Mouse (Mus musculus): ENCODE data around the gene Zc3hav1l.
A peak's percentile ranks its signal among the peaks of the same experiment; 100 is the strongest.

Gene Zc3hav1l

GRCm38 (mm10) chr6:38298761-38299401 lies at the start of gene Zc3hav1l:
TSS of gene Zc3hav1l (minus strand) at chr6:38299259.
- DNase-seq (ENCODE audit: low spot score), result peak; percentile 70

GRCm38 (mm10) chr6:38347875-38348274 lies 48.8 kb upstream of the Zc3hav1l start:
- DNase-seq (ENCODE audit: low spot score), result no peak

DNA sequence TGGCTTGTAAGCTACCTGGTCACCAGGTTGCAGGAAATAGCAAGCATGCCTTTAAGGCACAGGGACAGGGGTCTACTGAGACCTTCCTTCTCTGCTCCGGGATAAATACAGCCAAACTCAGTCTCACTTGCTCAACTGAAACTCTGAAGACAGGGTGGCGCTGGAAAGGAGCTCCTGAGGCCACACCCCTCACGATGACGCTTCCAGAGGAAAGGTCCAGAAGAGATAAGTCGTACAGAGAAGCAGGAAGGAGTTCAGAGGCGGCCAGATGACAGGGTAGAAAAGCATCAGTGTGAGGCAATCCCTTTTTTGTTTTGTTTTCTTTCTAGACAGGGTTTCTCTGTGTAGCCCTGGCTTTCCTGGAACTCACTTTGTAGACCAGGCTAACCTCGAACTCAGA lies 46.7 kb upstream of the Zc3hav1l start:
- DNase-seq (ENCODE audit: low spot score), result peak; percentile 56

- DNase-seq (ENCODE audit: low spot score), result no peak
These were observed 45.1 kb upstream of the Zc3hav1l start for GRCm38 (mm10) chr6:38344006-38344670.

- no peak for DNase-seq (ENCODE audit: low spot score)
These were observed 44.5 kb upstream of the Zc3hav1l start for GRCm38 (mm10) chr6:38343581-38343980.

DNA sequence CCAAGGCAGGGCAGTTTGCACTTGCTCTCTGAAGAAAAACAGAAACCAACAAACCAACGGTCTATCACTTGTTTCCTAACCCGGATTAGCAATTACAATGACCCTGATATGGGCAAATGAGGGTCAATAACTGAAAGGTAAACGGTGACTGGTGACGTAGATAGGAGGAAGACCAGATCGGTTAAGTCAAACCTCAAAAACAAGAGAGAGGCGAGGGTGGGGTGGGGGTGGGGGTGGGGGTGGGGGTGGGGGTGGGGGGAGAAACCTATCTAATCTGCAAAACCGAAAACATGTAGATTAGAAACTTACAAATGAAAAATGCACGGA lies 43.6 kb upstream of the Zc3hav1l start:
- no peak for DNase-seq (ENCODE audit: low spot score)

DNA sequence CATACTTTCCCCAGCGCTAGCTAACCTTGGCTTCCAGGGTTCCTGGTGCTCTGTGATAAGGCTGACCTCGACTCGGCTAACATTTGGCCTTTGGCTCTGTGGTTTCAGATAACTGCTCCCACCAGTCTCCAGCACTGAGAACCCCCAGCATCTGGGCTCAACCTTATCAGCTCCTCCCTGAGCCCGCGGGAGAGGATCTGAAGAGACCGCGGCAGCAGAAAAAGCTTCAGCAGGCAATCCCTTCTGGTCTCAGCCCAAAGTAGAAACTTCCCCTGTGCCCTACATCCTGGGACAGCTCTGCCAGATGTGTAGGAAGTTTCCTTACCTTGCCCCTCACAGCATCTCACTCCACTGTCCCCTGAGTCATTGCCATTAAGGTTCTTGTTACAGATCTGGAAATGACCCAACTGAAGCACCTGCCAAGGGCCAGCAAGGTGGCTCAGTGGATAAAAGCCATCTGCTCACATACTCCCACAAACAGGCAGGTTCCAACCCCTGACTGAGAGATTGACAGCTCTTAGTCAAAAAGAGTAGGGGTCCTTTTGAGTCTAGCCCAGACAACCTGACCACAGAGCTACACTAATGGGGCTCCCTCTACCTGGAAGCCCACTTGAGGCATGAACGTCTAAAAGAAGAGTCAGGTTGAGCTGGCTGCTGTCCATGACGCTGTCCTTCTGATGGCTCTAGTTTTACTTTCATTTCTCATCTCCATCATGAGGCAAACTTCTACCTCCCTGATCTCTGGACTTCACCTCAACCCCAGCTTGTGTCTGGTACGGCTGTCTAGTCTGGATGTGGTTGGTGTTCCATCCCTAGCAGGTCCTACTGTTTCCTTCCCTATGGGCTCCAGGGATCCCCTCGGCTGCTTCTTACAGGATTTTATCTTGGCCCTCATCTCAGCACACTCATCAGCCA lies 42.9 kb upstream of the Zc3hav1l start:
- peak; percentile 72 for DNase-seq (ENCODE audit: low spot score)

GRCm38 (mm10) chr6:38339078-38339477 lies 40.0 kb upstream of the Zc3hav1l start:
- DNase-seq (ENCODE audit: low spot score), result no peak

- peak; percentile 74 for DNase-seq (ENCODE audit: low spot score)
These were observed 38.9 kb upstream of the Zc3hav1l start for GRCm38 (mm10) chr6:38337951-38338350.

- DNase-seq (ENCODE audit: low spot score), result no peak
These were observed 38.2 kb upstream of the Zc3hav1l start for GRCm38 (mm10) chr6:38337166-38337705.

- DNase-seq (ENCODE audit: low spot score), result no peak
These were observed 36.2 kb upstream of the Zc3hav1l start for GRCm38 (mm10) chr6:38335264-38335663.

GRCm38 (mm10) chr6:38326596-38326995 lies 27.5 kb upstream of the Zc3hav1l start:
- no peak for DNase-seq (ENCODE audit: low spot score)

DNA sequence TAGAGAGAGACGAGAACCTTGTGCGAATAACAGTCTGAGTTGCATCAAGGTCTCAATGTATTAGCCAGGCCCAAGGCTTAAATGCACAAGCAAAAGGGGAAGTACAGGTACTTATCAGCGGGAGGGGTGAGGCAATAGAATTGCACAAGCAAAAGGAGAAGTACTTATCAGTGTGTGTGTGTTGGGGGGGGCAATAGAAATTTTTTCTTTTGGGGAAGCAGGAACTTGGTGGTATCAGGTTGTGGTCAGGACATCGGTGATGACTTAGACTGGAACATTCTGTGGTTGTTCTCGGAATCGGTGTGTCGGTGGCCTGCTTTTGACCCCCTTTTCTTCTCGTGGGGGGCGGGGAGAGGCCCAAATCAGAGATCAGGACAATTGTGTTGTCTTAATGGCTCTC lies 21.6 kb upstream of the Zc3hav1l start:
- no peak for DNase-seq (ENCODE audit: low spot score)

DNA sequence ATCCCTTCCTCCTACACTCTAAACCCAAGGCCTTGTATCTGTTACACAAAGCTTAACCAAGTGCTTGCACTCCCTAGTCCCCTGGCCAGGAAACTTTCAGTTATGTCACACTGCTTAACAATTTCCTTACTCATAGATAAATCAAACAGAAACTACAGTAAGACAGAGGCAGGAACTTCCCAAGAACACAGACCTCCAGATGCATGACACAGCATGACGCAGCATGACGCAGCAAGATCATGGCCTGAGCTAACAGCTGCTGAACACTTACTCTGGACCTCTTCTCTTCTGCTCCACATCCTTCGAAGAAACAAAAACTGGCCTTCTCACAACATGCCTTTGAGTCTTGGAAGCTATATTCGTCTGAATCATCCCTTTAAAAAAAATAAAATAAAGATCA lies 17.0 kb upstream of the Zc3hav1l start:
- DNase-seq (ENCODE audit: low spot score), result no peak

- DNase-seq (ENCODE audit: low spot score), result no peak
These were observed 10.7 kb upstream of the Zc3hav1l start for GRCm38 (mm10) chr6:38309741-38310140.

DNA sequence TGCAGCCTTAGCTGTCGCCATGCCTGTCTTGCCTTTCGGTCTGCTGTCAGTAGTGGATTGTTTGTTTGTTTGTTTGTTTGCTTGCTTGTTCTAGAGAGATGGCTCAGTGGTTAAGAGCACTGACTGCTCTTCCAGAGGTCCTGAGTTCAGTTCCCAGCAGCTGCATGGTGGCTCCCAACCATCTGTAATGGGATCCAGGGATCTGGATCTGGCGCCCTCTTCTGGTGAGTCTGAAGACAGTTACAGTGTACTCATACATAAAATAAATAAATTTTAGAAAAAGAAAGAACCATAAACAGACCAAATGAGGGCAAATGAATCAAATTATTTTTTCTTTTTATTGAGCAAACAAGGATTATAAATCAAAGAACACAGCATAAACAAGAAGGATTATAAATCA lies 5.9 kb upstream of the Zc3hav1l start:
- no peak for DNase-seq (ENCODE audit: low spot score)

DNA sequence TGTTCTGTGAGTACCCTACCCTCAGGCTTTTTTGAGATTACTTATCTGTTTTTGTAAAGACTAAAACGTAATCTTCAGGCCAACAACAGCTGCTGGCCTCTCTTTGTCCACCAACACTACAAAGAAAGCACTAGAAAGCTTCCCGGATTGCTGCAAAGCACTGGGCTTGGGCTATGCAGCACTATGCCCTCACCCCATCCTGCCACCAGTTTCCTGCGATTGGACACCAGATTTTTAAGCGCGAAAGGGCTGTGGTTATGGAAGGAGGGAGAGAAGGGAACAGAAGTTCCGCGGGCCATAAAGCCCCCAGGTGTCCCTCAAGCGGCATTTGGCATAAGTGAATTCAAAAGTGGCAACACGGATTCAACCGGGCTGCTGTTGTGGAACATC lies 818 bp downstream of the Zc3hav1l start:
- DNase-seq (ENCODE audit: low spot score), result no peak

DNA sequence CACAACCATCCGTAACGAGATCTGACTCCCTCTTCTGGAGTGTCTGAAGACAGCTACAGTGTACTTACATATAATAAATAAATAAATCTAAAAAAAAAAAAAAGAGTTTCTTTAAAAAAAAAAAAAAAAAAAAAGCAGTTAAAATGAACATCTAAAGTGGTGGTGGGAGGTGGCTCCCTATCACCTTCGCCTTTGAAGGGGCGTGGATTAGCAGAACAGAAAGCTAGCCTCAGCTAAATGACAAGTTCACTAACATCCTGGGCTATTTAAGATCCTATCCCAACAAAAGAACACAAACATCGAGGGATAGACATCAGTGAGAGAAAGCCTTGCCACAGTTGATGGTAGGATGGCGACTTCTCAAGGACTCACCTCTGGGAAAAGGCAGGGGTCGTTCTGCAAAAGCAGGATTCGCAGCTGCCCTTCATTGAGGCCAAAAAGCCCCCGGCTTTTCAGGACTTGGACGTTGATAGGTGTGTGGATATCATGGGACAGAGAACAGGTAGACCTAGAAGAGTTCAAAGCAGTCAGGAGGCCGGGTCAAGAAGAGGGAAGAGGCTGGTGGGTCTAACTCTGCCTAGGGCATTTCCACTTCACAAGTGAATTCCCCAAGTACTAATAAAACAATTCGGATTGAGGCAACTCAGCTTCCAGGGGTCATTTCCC lies 1.3 kb downstream of the Zc3hav1l start:
- no peak for DNase-seq (ENCODE audit: low spot score)

- DNase-seq (ENCODE audit: low spot score), result no peak
These were observed 5.4 kb downstream of the Zc3hav1l start for GRCm38 (mm10) chr6:38293708-38294107.

GRCm38 (mm10) chr6:38292871-38293646 lies 6.0 kb downstream of the Zc3hav1l start:
- no peak for DNase-seq (ENCODE audit: low spot score)

DNA sequence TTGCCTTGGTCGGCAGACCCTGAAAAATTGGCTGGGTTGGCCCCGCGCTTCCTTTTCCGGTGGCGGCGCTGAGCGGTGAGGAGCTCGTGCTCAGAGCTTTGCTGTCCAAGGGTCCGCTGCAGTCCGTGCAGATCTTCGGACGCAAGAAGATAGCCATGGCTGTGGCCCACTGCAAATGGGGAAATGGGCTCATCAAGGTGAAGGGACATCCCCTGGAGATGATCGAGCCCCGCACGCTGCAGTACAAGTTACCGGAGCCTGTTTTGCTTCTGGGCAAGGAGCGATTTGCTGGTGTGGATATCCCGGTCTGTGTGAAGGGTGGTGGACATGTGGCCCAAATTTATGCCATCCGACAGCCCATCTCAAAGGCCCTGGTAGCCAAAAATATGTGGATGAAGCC lies 14.6 kb downstream of the Zc3hav1l start:
- DNase-seq (ENCODE audit: low spot score), result no peak
